ENCODE assay signal across 18 mouse cellular contexts in the genomic region with DNA sequence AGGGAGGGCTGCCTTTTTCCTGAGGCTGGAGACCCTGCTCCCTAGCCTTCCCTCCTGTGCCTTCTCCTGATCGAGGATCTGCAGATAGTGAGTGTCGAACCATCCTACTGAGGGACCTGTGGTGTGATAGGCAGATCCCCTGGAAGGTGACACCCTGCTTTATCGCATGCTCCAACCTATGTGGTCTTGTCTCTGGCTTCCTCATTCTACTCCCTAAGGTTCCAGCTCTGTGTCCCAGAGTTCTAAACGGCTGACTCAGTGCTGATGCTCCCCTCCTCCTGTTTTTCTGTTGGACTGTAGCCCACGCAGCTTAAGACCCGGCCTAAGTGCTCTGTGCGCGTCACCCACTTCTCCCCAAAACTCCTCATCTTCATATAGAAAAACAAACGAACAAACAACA.
"Had no signal": no experiment of that assay in that cellular context is flagged by ENCODE, and none has a peak within 500 bp of the region (broad histone marks: within the 10 kb centered on the region; RNA-seq: fewer than 3 reads in every experiment).

No protein-coding gene starts in this region.

- H3K27me3 ChIP-seq: limb, embryonic 13.5 days; midbrain, embryonic 13.5 days; neural tube, embryonic 13.5 days had no signal

- H3K9ac ChIP-seq: limb, embryonic 13.5 days; liver, embryonic 13.5 days; midbrain, embryonic 13.5 days; neural tube, embryonic 13.5 days had no signal

- ATAC-seq: midbrain, embryonic 13.5 days; midbrain, embryonic 16.5 days had no signal

- H3K9me3 ChIP-seq: limb, embryonic 13.5 days; liver, embryonic 13.5 days; midbrain, embryonic 13.5 days; neural tube, embryonic 13.5 days had no signal

- H3K4me3 ChIP-seq: limb, embryonic 13.5 days; liver, embryonic 13.5 days; midbrain, embryonic 10.5 days; midbrain, embryonic 13.5 days; myocyte; neural tube, embryonic 13.5 days had no signal

- H3K4me2 ChIP-seq: limb, embryonic 13.5 days; liver, embryonic 13.5 days; midbrain, embryonic 13.5 days; neural tube, embryonic 13.5 days had no signal

- DNase-seq: kidney, adult 9 months; kidney, postnatal 14 days; kidney, postnatal 4 days; left cerebral cortex, postnatal 4 days; liver, embryonic 13.5 days; lung, adult 2 months; lung, postnatal 14 days; thymus, adult 2 months; thymus, postnatal 14 days; thymus, postnatal 4 days had no signal

- H3K36me3 ChIP-seq: liver, embryonic 13.5 days; midbrain, embryonic 13.5 days; neural tube, embryonic 13.5 days had no signal

- H3K27ac ChIP-seq: limb, embryonic 13.5 days; liver, embryonic 13.5 days; macrophage; midbrain, embryonic 10.5 days; midbrain, embryonic 13.5 days; neural tube, embryonic 13.5 days; stomach, postnatal 0 days had no signal
